Mouse (Mus musculus) testis, adult 2 months (tissue): ENCODE data around the gene Map2. TPM values are rescaled to one million over a fixed set of nuclear protein-coding genes. Genes with fewer than 3 reads are reported as not detected.
A peak's percentile ranks its signal among the peaks of the same experiment; 100 is the strongest.

Experiments
- H3K27ac ChIP-seq: fragments of 200-500 bp; 2 replicates; pipeline ENCODE4 v1.5.1; 2012; ENCODE audit warnings: low read depth, low read length; ENCODE audit not compliant: control insufficient read depth, insufficient read depth
- H3K27me3 ChIP-seq: fragments of 200-500 bp; 2 replicates; pipeline ENCODE4 v1.6.1; 2012; ENCODE audit warnings: mild to moderate bottlenecking, low read length, moderate library complexity; ENCODE audit not compliant: control insufficient read depth, insufficient read depth
- H3K36me3 ChIP-seq: fragments of 200-500 bp; 2 replicates; pipeline ENCODE4 v1.6.1; 2012; ENCODE audit warnings: mild to moderate bottlenecking, low read length; ENCODE audit not compliant: control insufficient read depth, insufficient read depth
- H3K4me1 ChIP-seq: fragments of 200-500 bp; 2 replicates; pipeline ENCODE4 v1.6.1; 2012; ENCODE audit warnings: low read length; ENCODE audit not compliant: control insufficient read depth, insufficient read depth
- H3K4me3 ChIP-seq: fragments of 200-500 bp; 2 replicates; pipeline ENCODE4 v1.5.1; 2012; ENCODE audit warnings: low read depth, mild to moderate bottlenecking, low read length, moderate library complexity, mixed read lengths; ENCODE audit not compliant: control insufficient read depth
- CTCF ChIP-seq: fragments of 200-500 bp; IDR thresholded peaks from 2 replicates; pipeline ENCODE4 v1.5.1; 2012; ENCODE audit warnings: low read depth, mild to moderate bottlenecking, inconsistent platforms, low read length, moderate library complexity; ENCODE audit not compliant: control insufficient read depth, insufficient read depth, insufficient replicate concordance
- POLR2A ChIP-seq: fragments of 200-500 bp; IDR thresholded peaks from 2 replicates; pipeline ENCODE4 v1.6.1; 2012; ENCODE audit warnings: low read depth, mild to moderate bottlenecking, inconsistent platforms, low read length, moderate library complexity; ENCODE audit not compliant: control insufficient read depth
- polyA plus RNA-seq: library from polyadenylated mRNA; depleted of rRNA; stranded (reverse); fragments of >200 nt; gene quantifications from 2 replicates; pipeline ENCODE4 v1.2.3, GENCODE M21; 2012; rRNA removed

Gene Map2
- polyA plus RNA-seq, result 80.4 and 89.4 TPM in 2 replicates

DNA sequence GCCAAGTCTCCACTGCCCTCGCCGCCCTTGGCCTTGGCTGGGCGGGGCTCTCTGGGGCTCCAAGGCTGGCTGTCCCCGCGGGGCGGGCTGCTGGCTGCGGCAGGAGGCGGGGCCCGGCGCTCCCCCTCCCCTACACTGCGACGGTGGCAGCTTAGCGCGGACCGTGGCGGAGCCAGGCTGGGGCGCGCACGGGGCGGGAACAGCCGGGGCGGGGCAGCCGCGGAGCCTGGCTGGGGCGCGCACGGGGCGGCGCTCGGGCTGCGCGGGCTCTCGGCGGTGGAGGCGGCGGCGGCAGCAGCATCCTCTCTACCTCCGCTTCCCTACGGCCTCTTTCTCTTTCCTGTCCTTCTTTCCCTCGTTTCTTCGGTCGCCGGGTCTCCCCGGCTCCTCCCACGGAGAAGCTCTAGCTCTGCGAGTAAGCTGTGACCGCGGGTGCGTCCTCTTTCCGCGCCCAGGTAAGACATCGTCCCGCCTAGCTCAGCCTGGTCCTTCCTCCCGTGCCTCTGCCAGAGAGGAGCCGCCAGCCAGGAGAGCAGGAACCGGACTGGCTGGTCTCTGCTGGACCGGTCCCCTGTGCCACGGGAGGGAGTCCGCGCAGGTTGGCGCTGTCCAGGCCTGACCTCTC lies at the start of gene Map2:
Gene Map2 (plus strand): TSS at position 233 of the 625 bp plus-strand sequence.
- peak within 1 kb of the TSS; percentile 82 for H3K4me3 ChIP-seq
- H3K36me3 ChIP-seq, result no peaks in the 10 kb centered on the region
- no peak for TF ChIP-seq CTCF
- TF ChIP-seq POLR2A, result no peak
- H3K27me3 ChIP-seq, result no peaks in the 10 kb centered on the region
- H3K4me1 ChIP-seq, result peaks cover 4% of the 10 kb centered on the region; the same call in 1 of the 2 replicates
- H3K27ac ChIP-seq, result no peak within 1 kb of the TSS

DNA sequence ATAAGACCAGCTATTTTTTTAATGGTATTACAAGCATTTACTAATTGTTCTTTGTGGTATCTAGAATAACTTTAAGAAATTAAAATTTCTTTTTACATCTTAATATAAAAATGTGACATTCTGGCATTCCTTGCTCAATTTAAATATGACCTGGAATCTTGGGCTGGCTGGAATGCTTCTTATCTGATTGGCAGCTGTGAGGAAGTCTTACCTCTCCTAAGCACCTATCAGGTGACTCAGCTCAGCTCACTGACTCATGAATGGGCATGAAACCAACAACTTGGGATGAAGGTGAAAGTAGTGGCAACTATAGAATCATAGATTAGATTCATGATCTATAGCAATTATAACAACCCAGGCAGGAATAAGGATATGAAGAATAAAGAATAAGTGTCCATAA lies 42.1 kb upstream of the Map2 start:
- Histone ChIP-seq H3K4me3 (no peak overlapping the region), H3K27me3 (no peaks in the 10 kb centered on the region), H3K27ac (no peak overlapping the region), H3K36me3 (no peaks in the 10 kb centered on the region), H3K4me1 (no peaks in the 10 kb centered on the region)
- TF ChIP-seq CTCF (no peak), POLR2A (no peak)

DNA sequence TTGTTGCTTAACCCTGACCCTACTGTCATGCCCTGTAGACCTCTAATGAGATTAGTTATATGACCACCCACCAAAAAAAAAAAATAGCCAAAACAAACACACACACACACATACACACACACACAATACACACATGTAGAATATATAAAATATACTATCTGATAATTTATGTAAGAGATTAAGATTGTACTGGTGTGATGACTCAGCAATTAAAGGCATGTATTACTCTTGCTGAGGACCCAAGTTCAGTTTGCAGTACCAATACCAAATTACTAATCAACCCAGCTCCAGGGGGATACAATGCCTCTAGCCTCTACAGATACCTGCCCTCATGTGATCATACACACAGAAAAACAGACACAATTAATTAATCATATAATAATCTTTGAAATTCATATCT lies 39.7 kb upstream of the Map2 start:
- TF ChIP-seq POLR2A, result no peak
- TF ChIP-seq CTCF, result no peak
- H3K36me3 ChIP-seq, result no peaks in the 10 kb centered on the region

DNA sequence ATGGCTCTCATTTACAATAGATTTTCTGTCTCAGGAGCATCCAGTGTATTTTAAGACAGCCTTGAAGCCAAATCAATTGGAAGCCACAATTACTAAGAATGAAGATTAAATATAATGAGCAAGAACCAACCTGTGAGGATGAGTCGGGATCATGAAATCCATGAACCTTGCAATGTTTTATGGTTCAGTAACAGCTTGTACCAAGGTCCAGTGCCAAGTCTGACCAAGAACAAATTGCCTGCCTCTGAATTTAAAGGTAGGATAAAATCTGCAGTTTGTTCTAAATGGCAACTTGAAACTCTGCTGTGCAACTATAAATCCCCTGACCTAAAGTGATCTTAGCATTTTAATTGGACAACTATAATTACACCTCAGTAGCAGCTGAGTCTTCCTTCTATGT lies 34.4 kb upstream of the Map2 start:
- H3K4me1 ChIP-seq, result no peaks in the 10 kb centered on the region
- no peaks in the 10 kb centered on the region for H3K36me3 ChIP-seq
- no peaks in the 10 kb centered on the region for H3K27me3 ChIP-seq
- TF ChIP-seq POLR2A (no peak), CTCF (no peak)
- no peak overlapping the region for H3K27ac ChIP-seq
- no peak overlapping the region for H3K4me3 ChIP-seq

More for the DNA sequence above, 39.7 kb upstream of the Map2 start:
- Histone ChIP-seq H3K4me1 (no peaks in the 10 kb centered on the region), H3K27me3 (no peaks in the 10 kb centered on the region), H3K4me3 (no peak overlapping the region), H3K27ac (no peak overlapping the region)

DNA sequence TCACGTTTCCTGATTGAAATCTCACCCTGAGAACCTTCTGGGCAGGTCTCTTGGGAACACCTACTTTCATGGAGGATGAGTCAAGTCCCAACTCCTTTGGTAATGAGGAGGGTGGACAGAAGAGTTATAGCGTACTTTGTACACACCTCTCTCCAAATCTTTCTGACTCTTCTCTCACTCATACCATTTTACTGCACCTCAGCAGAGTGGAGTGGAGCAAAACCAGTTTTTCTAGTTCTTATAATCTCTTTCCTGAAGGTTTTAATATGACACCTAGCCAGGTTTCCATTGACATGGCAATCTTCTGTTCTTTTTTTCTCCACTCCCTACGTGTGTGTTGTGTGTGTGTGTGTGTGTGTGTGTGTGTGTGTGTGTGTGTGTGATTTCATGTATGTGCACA lies 29.9 kb upstream of the Map2 start:
- no peak overlapping the region for H3K4me3 ChIP-seq
- H3K4me1 ChIP-seq, result no peaks in the 10 kb centered on the region; the same call in 1 of the 2 replicates
- no peaks in the 10 kb centered on the region for H3K27me3 ChIP-seq
- H3K27ac ChIP-seq, result no peak overlapping the region
- TF ChIP-seq CTCF, result no peak
- TF ChIP-seq POLR2A, result no peak
- H3K36me3 ChIP-seq, result no peaks in the 10 kb centered on the region

DNA sequence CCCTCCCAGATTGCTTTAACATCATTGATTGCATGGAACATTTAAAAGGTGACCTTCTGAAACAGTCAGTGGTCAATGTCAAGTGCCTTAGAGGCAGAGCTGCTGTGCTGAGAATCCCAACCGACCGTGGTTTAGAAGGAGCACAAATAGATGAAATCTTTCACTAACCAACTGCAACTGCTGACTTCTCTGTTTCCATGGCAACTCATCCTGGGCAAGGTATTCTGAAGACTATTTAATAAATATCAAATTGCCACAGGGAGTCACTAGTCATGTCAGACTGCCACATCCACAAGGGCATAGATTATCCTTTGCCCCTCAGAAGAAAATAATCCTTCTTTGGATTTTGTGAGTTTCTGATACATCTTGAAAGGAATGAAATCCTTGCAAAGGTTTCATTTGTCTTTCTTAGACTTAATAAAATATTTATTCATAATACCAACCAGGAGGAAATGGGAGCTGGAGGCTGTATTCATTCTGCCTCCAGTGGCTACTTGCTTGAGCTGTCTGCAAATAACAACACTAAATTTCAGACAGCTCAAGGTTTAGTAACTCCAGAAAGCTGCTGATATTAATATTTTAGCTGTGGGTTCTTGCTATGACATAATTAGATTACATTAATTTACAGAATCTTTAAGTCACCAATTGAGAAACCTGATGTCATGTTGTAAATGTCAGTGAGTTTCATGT lies 26.1 kb upstream of the Map2 start:
- Histone ChIP-seq H3K36me3 (no peaks in the 10 kb centered on the region), H3K27ac (no peak overlapping the region), H3K27me3 (no peaks in the 10 kb centered on the region), H3K4me1 (no peaks in the 10 kb centered on the region; the same call in 1 of the 2 replicates), H3K4me3 (no peak overlapping the region)
- TF ChIP-seq POLR2A (no peak), CTCF (no peak)

DNA sequence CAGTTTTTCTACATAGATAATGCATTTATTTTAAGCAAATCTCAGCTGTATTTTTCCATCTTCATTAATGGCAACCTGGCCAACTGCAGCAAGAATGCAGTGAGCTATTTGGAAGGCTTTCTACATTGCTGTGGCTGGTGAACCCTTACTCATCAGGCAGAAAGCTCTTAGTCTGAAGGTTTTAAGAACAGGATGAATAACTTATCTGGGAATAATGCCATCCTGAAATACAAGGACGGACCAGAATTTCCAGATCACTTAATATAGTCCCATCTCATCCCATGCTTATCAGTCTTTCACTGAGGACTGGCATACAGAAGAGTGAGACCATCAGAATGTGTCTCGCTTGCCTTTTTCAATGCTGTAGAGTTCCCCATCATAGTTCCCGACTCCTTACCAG lies 24.3 kb upstream of the Map2 start:
- TF ChIP-seq CTCF, result no peak
- no peak for TF ChIP-seq POLR2A

More for the DNA sequence above, 24.3 kb upstream of the Map2 start:
- no peak overlapping the region for H3K4me3 ChIP-seq
- H3K4me1 ChIP-seq, result no peaks in the 10 kb centered on the region; the same call in 1 of the 2 replicates
- H3K27me3 ChIP-seq, result no peaks in the 10 kb centered on the region
- H3K36me3 ChIP-seq, result no peaks in the 10 kb centered on the region
- no peak overlapping the region for H3K27ac ChIP-seq
